Mouse (Mus musculus) hindlimb bud, embryonic 11.5 days (tissue): ENCODE results near the gene Mettl26.

ENCODE experiments used
- DNase-seq: peaks from one replicate; pipeline ENCODE4 v3.0.0-alpha.2; 2012; ENCODE audit warnings: low read depth, low spot score; ENCODE audit errors: extremely low spot score

Gene Mettl26

GRCm38 (mm10) chr17:25919786-25920642, 45.1 kb downstream of the Mettl26 start:
- DNase-seq, result peak; percentile 99

- DNase-seq, result no peak
Measured at GRCm38 (mm10) chr17:25922120-25922519, 47.2 kb downstream of the Mettl26 start.

GRCm38 (mm10) chr17:25925348-25925747, 50.5 kb downstream of the Mettl26 start:
- DNase-seq, result no peak
